Mouse (Mus musculus) embryonic facial prominence, embryonic 10.5 days (tissue): Measurements from ENCODE around the gene Nxn. TPM values are rescaled to one million over a fixed set of nuclear protein-coding genes. Genes with fewer than 3 reads are reported as not detected.

Experiments used
- DNase-seq: peaks from one replicate; pipeline ENCODE4 v3.0.0-alpha.2; 2017; ENCODE audit warnings: low spot score
- H3K27ac ChIP-seq: fragments of 300-500 bp; sonication (generic); replicated peaks from 2 replicates; pipeline ENCODE4 v1.5.1; 2016; ENCODE audit warnings: mild to moderate bottlenecking
- H3K27me3 ChIP-seq: fragments of 300-500 bp; sonication (generic); replicated peaks from 2 replicates; pipeline ENCODE4 v1.6.1; 2016; ENCODE audit warnings: low read depth, mild to moderate bottlenecking; ENCODE audit not compliant: poor library complexity, severe bottlenecking
- H3K36me3 ChIP-seq: fragments of 300-500 bp; sonication (generic); replicated peaks from 2 replicates; pipeline ENCODE4 v1.6.1; 2016; ENCODE audit warnings: mild to moderate bottlenecking, moderate library complexity
- H3K4me1 ChIP-seq: fragments of 300-500 bp; sonication (generic); 2 replicates; pipeline ENCODE4 v1.6.1; 2016
- H3K4me3 ChIP-seq: fragments of 300-500 bp; sonication (generic); 2 replicates; pipeline ENCODE4 v1.5.1; 2016; ENCODE audit warnings: mild to moderate bottlenecking, moderate library complexity
- H3K9me3 ChIP-seq: fragments of 300-500 bp; sonication (generic); 2 replicates; pipeline ENCODE4 v1.6.1; 2016; ENCODE audit warnings: mild to moderate bottlenecking
- WGBS: fragments of 180-500 bp; shearing (Covaris S2); methylation state at CpG from one replicate; pipeline ENCODE4 v1.1.7; 2016; 5-methylcytosine and 5-hydroxymethylcytosine counted together
- polyA plus RNA-seq: library from polyadenylated mRNA; unstranded; fragments of >200 nt; fragmentation: Nextera tagmentation; extraction: Ambion mirVana; gene quantifications from 2 replicates; pipeline ENCODE4 v1.2.1, GENCODE M21; 2016

The Nxn gene
- polyA plus RNA-seq, 1 experiment from 2014 or later, result 42.0 TPM

- no peak for DNase-seq
- 5% methylated on average over 7 of the region's 7 CpGs for WGBS
- H3K4me3 ChIP-seq, result no peak overlapping the region
- H3K27me3 ChIP-seq, result no peaks in the 10 kb centered on the region
- no peaks in the 10 kb centered on the region for H3K36me3 ChIP-seq
- no peaks in the 10 kb centered on the region for H3K9me3 ChIP-seq
- 0 out of 2 replicates have a peak overlapping the region, but pooled peaks have one; percentile 30 for H3K27ac ChIP-seq
- H3K4me1 ChIP-seq, result peaks cover 49% of the 10 kb centered on the region
Measured at GRCm38 (mm10) chr11:76337764-76338163, 61.2 kb downstream of the Nxn start.

DNA sequence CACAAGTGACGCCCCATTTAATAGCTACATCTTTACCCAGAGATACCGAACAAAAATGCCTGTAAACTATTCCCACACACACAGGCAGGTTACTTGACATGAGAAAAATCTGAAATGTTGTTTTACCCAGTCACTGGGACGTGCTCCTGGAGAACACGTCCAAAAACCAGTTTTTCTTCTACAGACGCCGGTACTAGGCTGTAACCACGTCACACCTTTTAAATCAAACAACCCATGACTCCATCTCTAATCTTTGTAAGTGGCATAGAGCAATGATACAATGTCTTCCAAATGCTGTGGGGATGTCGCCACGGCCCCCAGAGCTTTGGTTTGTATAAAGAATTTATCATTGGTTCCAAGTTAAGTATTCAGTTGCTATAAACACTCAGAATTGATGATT, 61.7 kb downstream of the Nxn start:
- 85% methylated on average over 9 of the region's 9 CpGs for WGBS

GRCm38 (mm10) chr11:76336224-76336623, 62.7 kb downstream of the Nxn start:
- Histone ChIP-seq H3K27ac (no peak overlapping the region), H3K4me1 (peaks cover 48% of the 10 kb centered on the region), H3K36me3 (no peaks in the 10 kb centered on the region), H3K27me3 (no peaks in the 10 kb centered on the region), H3K4me3 (no peak overlapping the region), H3K9me3 (no peaks in the 10 kb centered on the region)
- DNase-seq, result no peak

More for the DNA sequence above, 61.7 kb downstream of the Nxn start:
- Histone ChIP-seq H3K4me3 (no peak overlapping the region), H3K36me3 (no peaks in the 10 kb centered on the region), H3K9me3 (no peaks in the 10 kb centered on the region), H3K27ac (no peak overlapping the region), H3K4me1 (peaks cover 50% of the 10 kb centered on the region), H3K27me3 (no peaks in the 10 kb centered on the region)
- no peak for DNase-seq

DNA sequence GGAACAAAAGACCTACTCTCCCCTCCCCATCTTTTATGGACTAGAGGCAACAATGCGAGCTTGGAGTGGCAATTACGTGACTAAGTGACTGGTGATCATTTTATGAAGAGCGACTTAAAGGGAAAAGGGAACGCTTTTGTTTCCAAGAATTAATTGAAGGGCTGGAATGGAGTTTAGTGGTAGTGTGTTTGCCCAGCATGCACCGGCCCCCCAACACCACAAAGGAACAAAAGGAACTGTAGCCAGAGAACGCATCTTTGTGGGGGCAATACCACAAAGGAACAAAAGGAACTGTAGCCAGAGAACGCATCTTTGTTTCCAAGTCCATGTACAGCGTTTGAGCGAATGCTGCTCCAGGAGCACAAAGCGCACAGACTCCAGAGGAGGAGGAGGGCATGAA, 64.0 kb downstream of the Nxn start:
- Histone ChIP-seq H3K27me3 (no peaks in the 10 kb centered on the region), H3K36me3 (no peaks in the 10 kb centered on the region; the same call in 1 of the 2 replicates), H3K4me3 (no peak overlapping the region), H3K9me3 (no peaks in the 10 kb centered on the region), H3K4me1 (peaks cover 50% of the 10 kb centered on the region), H3K27ac (no peak overlapping the region)
- DNase-seq, result no peak
- WGBS, result 79% methylated on average over 10 of the region's 10 CpGs

- 74% methylated on average over 5 of the region's 5 CpGs for WGBS
- no peak for DNase-seq
- Histone ChIP-seq H3K9me3 (no peaks in the 10 kb centered on the region), H3K27ac (peak overlapping the region; percentile 24; the same call in 1 of the 2 replicates), H3K36me3 (no peaks in the 10 kb centered on the region; the same call in 1 of the 2 replicates), H3K4me3 (no peak overlapping the region), H3K27me3 (no peaks in the 10 kb centered on the region), H3K4me1 (peaks cover 45% of the 10 kb centered on the region)
Measured at GRCm38 (mm10) chr11:76332240-76332639, 66.7 kb downstream of the Nxn start.

GRCm38 (mm10) chr11:76328522-76329290, 70.2 kb downstream of the Nxn start:
- no peaks in the 10 kb centered on the region for H3K27me3 ChIP-seq
- no peaks in the 10 kb centered on the region; the same call in 1 of the 2 replicates for H3K36me3 ChIP-seq
- no peak overlapping the region for H3K27ac ChIP-seq
- H3K9me3 ChIP-seq, result no peaks in the 10 kb centered on the region
- H3K4me1 ChIP-seq, result peaks cover 76% of the 10 kb centered on the region
- WGBS, result 51% methylated on average over 2 of the region's 2 CpGs
- DNase-seq, result no peak
- no peak overlapping the region for H3K4me3 ChIP-seq

DNA sequence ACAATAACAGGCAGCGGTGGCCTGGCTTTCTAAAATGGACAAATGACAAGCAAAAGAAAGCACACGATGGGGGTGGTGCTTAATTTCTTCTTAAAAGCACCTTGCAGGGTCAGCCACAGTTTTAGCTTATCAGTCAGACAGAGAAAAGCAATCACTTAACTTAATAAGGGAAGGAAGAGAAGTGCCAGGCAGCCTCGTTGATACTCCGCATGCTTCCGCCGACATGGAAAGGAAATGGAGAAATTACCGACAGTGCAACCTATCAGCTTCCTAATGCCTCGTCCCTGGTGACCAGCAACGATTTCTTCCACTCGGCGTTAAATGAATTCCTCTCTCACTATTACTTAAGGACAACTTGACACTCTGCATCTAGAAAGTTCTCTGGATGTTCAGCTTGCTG, 70.9 kb downstream of the Nxn start:
- Histone ChIP-seq H3K9me3 (no peaks in the 10 kb centered on the region), H3K27ac (no peak overlapping the region), H3K4me1 (peaks cover 79% of the 10 kb centered on the region), H3K36me3 (no peaks in the 10 kb centered on the region; the same call in 1 of the 2 replicates), H3K4me3 (no peak overlapping the region), H3K27me3 (no peaks in the 10 kb centered on the region)
- no peak for DNase-seq
- WGBS, result 54% methylated on average over 11 of the region's 11 CpGs

DNA sequence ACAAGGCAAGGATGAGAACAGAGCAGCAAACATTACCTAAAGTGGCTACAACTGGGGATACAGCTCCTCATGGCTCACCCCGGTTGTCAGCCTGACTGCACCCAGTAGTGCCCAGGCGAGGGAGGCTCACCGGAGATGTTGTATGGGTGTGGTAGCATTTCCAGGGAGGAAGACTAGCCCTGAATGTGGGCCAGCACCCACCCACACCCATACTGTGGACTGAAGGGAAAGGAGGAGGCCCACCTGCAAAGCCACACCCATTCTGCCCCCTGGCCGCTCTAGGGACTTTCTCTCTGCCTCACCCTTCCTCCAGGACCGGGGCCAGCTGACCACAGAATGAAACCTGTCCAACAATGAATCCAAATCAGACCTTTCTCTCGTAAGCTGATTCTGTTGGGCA, 72.3 kb downstream of the Nxn start:
- Histone ChIP-seq H3K27ac (no peak overlapping the region), H3K36me3 (no peaks in the 10 kb centered on the region; the same call in 1 of the 2 replicates), H3K4me3 (no peak overlapping the region), H3K27me3 (no peaks in the 10 kb centered on the region), H3K9me3 (no peaks in the 10 kb centered on the region), H3K4me1 (peaks cover 79% of the 10 kb centered on the region)
- 89% methylated on average over 6 of the region's 6 CpGs for WGBS
- no peak for DNase-seq

DNA sequence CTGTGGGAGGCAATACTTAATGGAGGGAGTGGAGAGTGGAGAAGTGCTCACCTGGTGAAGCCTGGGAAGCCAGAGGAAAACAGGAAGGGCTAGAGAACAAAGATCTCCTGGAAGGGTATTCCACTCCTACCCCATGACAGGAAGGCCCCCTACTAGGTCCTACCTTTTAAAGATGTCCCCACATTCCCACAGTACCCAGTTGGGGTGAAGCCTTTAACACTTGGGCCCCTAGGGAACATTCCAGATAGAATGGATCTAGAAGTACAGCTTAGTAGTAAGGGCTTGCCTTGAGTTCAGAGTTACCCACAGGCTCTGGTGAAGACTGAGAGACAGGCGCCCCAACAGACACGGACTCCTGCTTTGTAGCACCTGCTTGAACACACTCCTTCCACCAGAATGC, 72.9 kb downstream of the Nxn start:
- no peak overlapping the region for H3K27ac ChIP-seq
- 87% methylated on average over 2 of the region's 2 CpGs for WGBS
- H3K36me3 ChIP-seq, result peaks cover 2% of the 10 kb centered on the region
- H3K27me3 ChIP-seq, result no peaks in the 10 kb centered on the region
- no peak for DNase-seq
- no peaks in the 10 kb centered on the region for H3K9me3 ChIP-seq
- peaks cover 80% of the 10 kb centered on the region for H3K4me1 ChIP-seq
- no peak overlapping the region for H3K4me3 ChIP-seq

DNA sequence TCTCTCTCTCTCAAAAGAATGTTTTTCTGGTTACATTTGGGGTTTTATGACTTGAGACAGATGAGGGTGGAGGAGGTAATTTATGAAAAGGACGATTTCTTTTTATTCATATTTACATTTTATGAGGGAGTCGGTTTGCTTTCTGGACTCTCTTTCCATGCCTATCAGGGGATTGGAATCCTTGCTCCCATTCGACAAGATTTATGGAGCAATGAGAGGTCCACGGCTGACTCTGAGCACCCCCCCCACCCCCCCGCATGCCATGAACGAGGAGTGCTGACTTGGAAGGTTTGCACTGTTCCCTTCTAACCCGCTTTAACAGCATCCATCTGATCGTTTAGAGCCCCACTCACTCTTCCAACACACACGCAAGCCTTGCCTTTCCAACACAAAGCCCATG, 74.1 kb downstream of the Nxn start:
- no peak overlapping the region for H3K27ac ChIP-seq
- H3K36me3 ChIP-seq, result peaks cover 10% of the 10 kb centered on the region

GRCm38 (mm10) chr11:76324207-76324606, 74.7 kb downstream of the Nxn start:
- Histone ChIP-seq H3K4me3 (no peak overlapping the region), H3K27ac (peak overlapping the region; percentile 48), H3K36me3 (peaks cover 10% of the 10 kb centered on the region), H3K27me3 (no peaks in the 10 kb centered on the region), H3K4me1 (peaks cover 84% of the 10 kb centered on the region), H3K9me3 (no peaks in the 10 kb centered on the region)
- DNase-seq, result no peak
- WGBS, result 60% methylated on average over 9 of the region's 9 CpGs

More for the DNA sequence above, 74.1 kb downstream of the Nxn start:
- H3K4me3 ChIP-seq, result no peak overlapping the region
- DNase-seq, result no peak
- H3K27me3 ChIP-seq, result no peaks in the 10 kb centered on the region
- peaks cover 80% of the 10 kb centered on the region for H3K4me1 ChIP-seq
- WGBS, result 75% methylated on average over 9 of the region's 9 CpGs
- no peaks in the 10 kb centered on the region for H3K9me3 ChIP-seq

DNA sequence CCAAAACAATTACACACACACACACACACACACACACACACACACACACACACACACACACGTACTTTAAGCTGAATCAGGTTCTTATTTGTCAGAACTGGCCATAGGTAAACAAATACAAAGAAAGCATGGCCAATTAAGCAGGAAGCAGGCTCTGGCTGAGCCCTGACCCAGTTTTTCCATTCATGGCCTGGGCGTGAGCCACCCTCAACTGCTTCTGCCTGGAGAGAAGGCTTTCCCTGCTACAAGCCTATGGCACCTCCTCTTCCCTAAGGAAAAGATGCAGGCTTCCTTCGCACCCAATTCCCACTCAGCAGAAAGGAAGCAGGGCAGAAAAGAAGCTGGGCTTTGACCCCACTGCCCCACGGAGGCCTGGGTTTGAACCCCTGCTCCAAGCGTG, 76.0 kb downstream of the Nxn start:
- Histone ChIP-seq H3K27ac (0 out of 2 replicates have a peak overlapping the region, but pooled peaks have one; percentile 2), H3K4me1 (peaks cover 72% of the 10 kb centered on the region), H3K27me3 (no peaks in the 10 kb centered on the region), H3K4me3 (no peak overlapping the region), H3K9me3 (no peaks in the 10 kb centered on the region), H3K36me3 (peaks cover 10% of the 10 kb centered on the region)
- WGBS, result 79% methylated on average over 5 of the region's 5 CpGs
- no peak for DNase-seq

DNA sequence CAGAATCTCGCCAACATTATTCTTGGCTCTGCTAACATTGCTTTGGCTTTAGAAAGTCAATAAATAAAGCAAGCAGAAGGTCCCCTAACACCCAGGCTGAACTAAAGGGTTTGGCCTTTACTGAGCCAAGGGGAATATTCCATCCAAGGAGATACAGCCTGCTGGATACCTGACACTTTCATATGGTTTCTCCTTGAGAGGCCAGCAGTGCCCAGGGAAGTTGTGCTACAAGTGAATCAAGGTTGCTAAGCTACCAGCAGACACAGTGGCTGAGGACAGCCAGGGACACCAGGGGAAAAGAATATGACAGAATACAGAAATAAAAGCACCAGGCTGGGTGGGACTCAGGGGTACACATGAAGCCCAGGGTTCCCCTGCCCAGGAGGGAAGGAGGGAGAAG, 76.9 kb downstream of the Nxn start:
- Histone ChIP-seq H3K4me3 (no peak overlapping the region), H3K4me1 (peaks cover 68% of the 10 kb centered on the region), H3K36me3 (peaks cover 10% of the 10 kb centered on the region), H3K27me3 (no peaks in the 10 kb centered on the region), H3K9me3 (no peaks in the 10 kb centered on the region), H3K27ac (0 out of 2 replicates have a peak overlapping the region, but pooled peaks have one; percentile 35)
- no peak for DNase-seq
- 87% methylated on average over 1 of the region's 1 CpGs for WGBS
